Mouse (Mus musculus) myocyte (in vitro differentiated cells): ENCODE data around the gene Loxl1.

ENCODE experiments used
- CEBPB ChIP-seq: IDR thresholded peaks from 2 replicates; pipeline ENCODE4 v1.6.1; 2011; ENCODE audit warnings: mild to moderate bottlenecking, moderate library complexity; ENCODE audit not compliant: poor library complexity, insufficient read depth, severe bottlenecking
- E2F4 ChIP-seq: IDR thresholded peaks from one replicate; pipeline ENCODE4 v1.6.1; 2011; ENCODE audit warnings: mild to moderate bottlenecking, control low read depth, moderate library complexity; ENCODE audit not compliant: insufficient read depth
- MAX ChIP-seq: IDR thresholded peaks from one replicate; pipeline ENCODE4 v1.6.1; 2011; ENCODE audit warnings: low read depth, mild to moderate bottlenecking, control low read depth
- POLR2A ChIP-seq: IDR thresholded peaks from one replicate; pipeline ENCODE4 v1.6.1; 2011; ENCODE audit warnings: low read depth, mild to moderate bottlenecking, control low read depth, moderate library complexity; ENCODE audit not compliant: insufficient read length
- POLR2AphosphoS2 ChIP-seq: IDR thresholded peaks from one replicate; pipeline ENCODE4 v1.6.1; 2011; ENCODE audit warnings: low read depth, control low read depth; ENCODE audit not compliant: insufficient read length
- TCF12 ChIP-seq: IDR thresholded peaks from one replicate; pipeline ENCODE4 v1.6.1; 2011; ENCODE audit warnings: mild to moderate bottlenecking, control low read depth; ENCODE audit not compliant: poor library complexity, insufficient read depth, severe bottlenecking
- TCF3 ChIP-seq: IDR thresholded peaks from one replicate; pipeline ENCODE4 v1.6.1; 2011; ENCODE audit warnings: low read depth, control low read depth; ENCODE audit not compliant: insufficient read length
- USF1 ChIP-seq: IDR thresholded peaks from one replicate; pipeline ENCODE4 v1.6.1; 2011; ENCODE audit warnings: low read depth, mild to moderate bottlenecking, control low read depth, moderate library complexity

DNA sequence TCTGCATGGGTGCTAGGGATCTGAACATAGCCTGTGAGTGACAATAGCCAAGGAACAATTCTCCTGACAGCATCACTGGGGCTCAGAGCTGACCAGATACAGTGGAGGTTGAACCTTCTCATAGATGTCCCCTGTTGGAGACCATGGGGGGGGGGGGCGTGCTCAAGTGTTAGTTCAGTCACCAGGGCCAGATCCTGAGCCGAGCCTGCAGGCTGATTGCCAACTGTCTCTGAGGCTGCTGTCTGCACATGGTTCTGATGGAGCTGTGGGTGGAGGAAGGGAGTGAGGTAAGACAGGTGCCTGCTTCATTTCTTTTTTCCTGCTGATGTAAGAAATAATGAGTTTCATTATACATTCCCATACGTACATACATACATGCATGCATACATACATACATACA lies 5.3 kb upstream of the Loxl1 start:
- TF ChIP-seq USF1, result no peak
- no peak for TF ChIP-seq CEBPB
- TF ChIP-seq POLR2AphosphoS2, result no peak
- TF ChIP-seq E2F4, result no peak
- TF ChIP-seq POLR2A, result no peak
- no peak for TF ChIP-seq MAX
- no peak for TF ChIP-seq TCF12
- TF ChIP-seq TCF3, result no peak
